Mouse (Mus musculus) left cerebral cortex, adult 11 months (tissue): ENCODE measurements around the gene Olr1.
"Not testable (repeated sequence)": the region's sequence is repeated elsewhere in the genome, so short reads cannot be mapped to it uniquely, and the experiment has no call there.

Experiments
- DNase-seq: peaks from one replicate; pipeline ENCODE4 v3.0.0; 2022; ENCODE audit warnings: low spot score

Gene Olr1

GRCm38 (mm10) chr6:129512367-129512766, 5.4 kb upstream of the Olr1 start, which contains the start of gene Tmem52b:
Gene Tmem52b (plus strand): TSS chr6:129512555.
- no peak for DNase-seq

DNA sequence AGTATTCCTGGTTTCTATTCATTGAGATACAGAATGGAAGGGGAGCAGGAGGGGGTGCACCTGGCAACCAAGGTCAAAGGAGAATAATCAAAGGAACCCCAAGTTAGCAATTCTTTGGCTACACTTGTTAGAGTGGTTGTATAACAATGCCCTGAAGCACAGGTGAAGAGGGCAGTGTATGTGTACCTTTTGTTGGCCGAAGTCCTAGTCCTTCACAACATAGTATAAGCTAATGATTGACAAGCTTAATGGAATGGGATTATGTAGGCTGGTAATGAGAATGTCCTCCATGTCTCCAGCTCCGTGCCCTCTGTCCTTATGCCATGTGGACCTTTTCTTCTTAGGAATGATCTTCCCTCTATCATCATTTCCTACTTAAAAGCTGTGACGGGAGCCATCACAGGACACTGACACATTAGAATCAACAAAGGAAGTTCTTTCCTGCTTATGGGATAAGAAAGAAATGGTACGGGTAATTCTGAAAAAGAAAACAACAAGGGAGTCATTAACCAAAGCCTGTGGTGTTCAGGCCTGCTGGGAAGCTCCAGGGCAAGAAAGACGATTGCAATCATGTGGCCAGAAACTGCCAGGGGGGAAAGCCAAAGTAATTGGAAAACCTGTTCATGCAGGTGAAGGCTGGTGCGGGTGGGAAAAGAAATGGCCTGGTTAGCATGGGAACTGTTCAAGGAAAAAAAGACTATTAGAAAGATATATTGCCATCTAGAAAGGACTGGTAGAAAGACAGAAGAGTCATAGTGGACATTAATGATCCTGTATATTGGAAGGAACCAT, 3.4 kb upstream of the Olr1 start:
- DNase-seq, result no peak

GRCm38 (mm10) chr6:129503471-129503870, 3.5 kb downstream of the Olr1 start:
- DNase-seq, result no peak

DNA sequence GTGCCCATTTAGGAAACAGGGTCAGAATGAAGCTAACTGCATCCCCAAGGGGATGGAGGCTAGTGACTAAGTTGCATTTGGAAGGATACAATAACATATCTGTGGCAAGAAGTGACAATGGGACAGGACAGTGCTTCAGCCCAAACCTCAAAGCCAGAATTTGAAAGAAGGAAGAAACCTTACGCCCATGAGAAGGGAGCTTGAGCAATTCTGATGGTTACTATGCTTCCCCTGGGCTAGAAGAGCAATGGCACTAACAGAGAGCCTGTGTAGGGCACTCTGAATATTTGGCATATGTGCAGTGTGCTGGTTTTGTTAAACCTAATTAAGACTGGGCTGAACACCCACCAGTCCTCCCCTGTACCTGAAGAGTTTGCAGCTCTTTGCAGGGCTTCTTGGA, 7.4 kb downstream of the Olr1 start:
- DNase-seq, result not testable (repeated sequence)

DNA sequence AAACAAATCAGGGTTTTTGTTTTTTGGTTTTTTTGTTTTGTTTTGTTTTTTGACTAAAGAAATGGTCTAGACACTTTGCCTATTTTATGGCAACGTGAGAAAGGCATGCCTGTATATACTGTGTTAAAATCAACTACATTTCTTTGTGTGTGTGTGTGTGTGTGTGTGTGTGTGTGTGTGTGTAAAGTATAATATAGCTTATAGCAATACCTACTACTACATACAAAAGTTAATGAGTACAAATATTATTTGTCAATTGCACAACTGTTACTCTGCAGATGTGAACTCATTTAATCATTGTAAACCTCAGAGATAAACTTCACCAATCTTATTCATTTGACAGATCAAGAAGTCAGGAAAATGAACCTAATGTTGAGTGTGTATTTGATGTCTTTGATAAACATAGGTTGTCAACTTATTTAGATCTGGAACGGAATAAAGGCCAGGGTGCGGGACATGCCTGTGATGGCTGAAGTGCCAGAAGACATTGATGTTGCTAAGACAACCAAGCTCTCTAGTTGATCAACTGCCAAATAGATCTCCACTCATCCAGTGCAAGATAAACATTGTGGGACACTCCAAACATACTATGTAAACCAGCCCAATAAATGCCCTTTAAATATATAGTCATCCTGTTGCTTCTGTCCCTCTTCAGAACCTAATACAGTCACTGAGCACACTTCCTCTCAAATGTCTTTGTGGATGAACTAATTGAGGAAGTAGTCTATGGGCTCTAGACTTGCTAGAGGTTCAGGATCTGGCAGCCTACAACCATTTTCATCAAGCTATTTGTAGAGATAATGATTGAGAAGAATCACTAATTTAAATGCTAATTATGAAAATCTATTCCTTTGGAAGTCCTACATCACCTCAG, 9.4 kb downstream of the Olr1 start:
- DNase-seq, result no peak

- DNase-seq, result no peak
Measured at GRCm38 (mm10) chr6:129494924-129495323, 12.0 kb downstream of the Olr1 start.

DNA sequence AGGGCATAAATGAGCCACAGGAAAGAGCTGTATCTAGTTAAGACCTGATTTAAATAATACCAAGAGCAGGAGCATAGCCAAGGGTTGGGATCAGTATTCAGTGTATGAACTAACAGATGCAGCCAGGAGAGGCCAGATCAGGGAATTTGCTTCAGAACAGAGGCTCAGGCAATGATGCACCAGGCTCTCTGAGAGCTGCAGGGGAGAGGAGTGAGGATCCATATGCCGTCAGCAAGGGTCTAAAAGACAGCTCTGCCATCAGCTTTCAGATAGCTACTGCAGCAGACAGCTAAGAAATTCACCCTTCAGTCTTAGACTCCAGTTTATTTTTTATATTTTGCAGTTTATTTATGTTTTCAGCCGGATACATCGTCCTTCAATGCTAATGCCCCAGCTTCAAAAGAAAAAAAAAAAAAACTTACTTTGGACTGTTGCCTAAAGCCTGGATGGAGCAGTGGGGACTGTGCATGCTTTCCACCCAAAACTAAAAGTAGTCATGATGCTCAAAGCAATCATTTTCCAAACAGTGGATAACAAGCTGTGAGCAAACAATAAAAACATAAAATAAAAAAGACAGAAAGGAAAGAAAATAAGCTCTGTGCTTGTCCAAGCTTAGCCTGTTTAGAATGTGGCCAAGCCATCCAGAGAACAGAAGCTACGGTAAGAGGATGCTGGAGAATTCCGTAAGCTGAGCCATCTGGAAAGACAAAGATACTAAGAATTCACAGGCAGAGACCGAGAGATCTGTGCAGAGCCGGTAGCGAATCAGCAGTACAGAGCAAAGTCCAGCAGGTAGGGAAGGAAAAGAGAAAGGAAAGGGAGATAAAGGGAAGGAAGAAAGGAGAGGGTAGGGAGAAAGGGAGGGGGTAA, 26.6 kb downstream of the Olr1 start:
- no peak for DNase-seq

GRCm38 (mm10) chr6:129476404-129477126, 30.4 kb downstream of the Olr1 start:
- DNase-seq, result no peak

GRCm38 (mm10) chr6:129472627-129473026, 34.3 kb downstream of the Olr1 start:
- no peak for DNase-seq

GRCm38 (mm10) chr6:129471386-129471785, 35.6 kb downstream of the Olr1 start:
- DNase-seq, result no peak

GRCm38 (mm10) chr6:129451411-129452039, 55.4 kb downstream of the Olr1 start, which contains the start of gene Clec1a:
Gene Clec1a (minus strand): TSS chr6:129452000.
- DNase-seq, result no peak

- DNase-seq, result no peak
Measured at GRCm38 (mm10) chr6:129449743-129450142, 57.2 kb downstream of the Olr1 start.

DNA sequence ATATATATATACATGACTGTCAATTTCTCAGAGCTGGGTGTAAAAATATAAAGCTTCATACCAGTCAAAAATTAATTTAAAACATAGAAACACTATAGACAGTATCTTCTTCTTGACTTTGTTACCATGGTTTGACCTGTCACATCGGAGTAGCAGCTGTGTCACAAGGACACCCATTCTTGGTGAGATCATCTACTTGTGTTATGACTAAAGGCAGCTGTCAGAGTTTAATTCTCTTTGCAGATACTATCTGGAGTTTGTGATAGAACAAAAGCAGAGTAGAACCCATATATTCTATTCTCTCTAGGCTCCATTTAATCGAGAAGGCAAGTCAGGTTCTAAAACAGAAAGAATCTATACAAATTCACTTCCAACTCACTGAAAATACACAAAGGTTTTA, 68.9 kb downstream of the Olr1 start:
- DNase-seq, result no peak

GRCm38 (mm10) chr6:129436025-129436424, 70.9 kb downstream of the Olr1 start:
- DNase-seq, result no peak
